Mouse (Mus musculus): ENCODE data around the gene Bicd2.

- TF ChIP-seq CTCF (IDR thresholded peaks at IDR 0.05; ENCODE audit: extremely low read depth, insufficient read depth, insufficient read length, insufficient replicate concordance) (no peak), POLR2A (IDR thresholded peaks at IDR 0.05; ENCODE audit: low read depth, low read length) (no peak)
These were observed 32.9 kb downstream of the Bicd2 start for GRCm38 (mm10) chr13:49374304-49374703.
